Mouse (Mus musculus) stomach, embryonic 15.5 days (tissue): ENCODE data around the gene Olfr1373. TPM values are rescaled to one million over a fixed set of nuclear protein-coding genes. Genes with fewer than 3 reads are reported as not detected.
A peak's percentile ranks its signal among the peaks of the same experiment; 100 is the strongest.
"Not testable (repeated sequence)": the region's sequence is repeated elsewhere in the genome, so short reads cannot be mapped to it uniquely, and the experiment has no call there.

Experiments used
- ATAC-seq: fragments of 200-750 bp; cut with Nextera tagmentation; 2 replicates; pipeline ENCODE4 v1.8.0; 2017; ENCODE audit warnings: low read depth, moderate number of reproducible peaks, moderate TSS enrichment; ENCODE audit not compliant: insufficient read depth, low FRiP score
- H3K27ac ChIP-seq: fragments of 300-500 bp; sonication (generic); 2 replicates; pipeline ENCODE4 v1.5.1; 2015; ENCODE audit warnings: mild to moderate bottlenecking, inconsistent platforms
- H3K27me3 ChIP-seq: fragments of 300-500 bp; sonication (generic); replicated peaks from 2 replicates; pipeline ENCODE4 v1.6.1; 2015; ENCODE audit warnings: inconsistent platforms
- H3K36me3 ChIP-seq: fragments of 300-500 bp; sonication (generic); 2 replicates; pipeline ENCODE4 v1.6.1; 2015; ENCODE audit warnings: inconsistent platforms
- H3K4me1 ChIP-seq: fragments of 300-500 bp; sonication (generic); 2 replicates; pipeline ENCODE4 v1.6.1; 2015; ENCODE audit warnings: inconsistent platforms
- H3K4me2 ChIP-seq: fragments of 300-500 bp; sonication (generic); 2 replicates; pipeline ENCODE4 v1.6.1; 2015; ENCODE audit warnings: mild to moderate bottlenecking, inconsistent platforms
- H3K4me3 ChIP-seq: fragments of 300-500 bp; sonication (generic); replicated peaks from 2 replicates; pipeline ENCODE4 v1.5.1; 2015; ENCODE audit warnings: inconsistent platforms
- H3K9ac ChIP-seq: fragments of 300-500 bp; sonication (generic); 2 replicates; pipeline ENCODE4 v1.6.1; 2015; ENCODE audit warnings: inconsistent platforms
- H3K9me3 ChIP-seq: fragments of 300-500 bp; sonication (generic); 2 replicates; pipeline ENCODE4 v1.6.1; 2016; ENCODE audit warnings: inconsistent platforms
- WGBS: fragments of 180-500 bp; shearing (Covaris S2); methylation state at CpG from one replicate; pipeline ENCODE4 v1.1.7; 2015; 5-methylcytosine and 5-hydroxymethylcytosine counted together
- polyA plus RNA-seq: library from polyadenylated mRNA; unstranded; fragments of >200 nt; fragmentation: Nextera tagmentation; extraction: Ambion mirVana; gene quantifications from 2 replicates; pipeline ENCODE4 v1.2.1, GENCODE M21; 2015

Olfr1373 gene
- not detected in 2 replicates for polyA plus RNA-seq

GRCm38 (mm10) chr11:52145428-52145827 lies at the start of gene Olfr1373:
TSS of gene Olfr1373 (minus strand) at chr11:52145528.
- not testable (repeated sequence) for H3K36me3 ChIP-seq, H3K9me3 ChIP-seq, H3K4me3 ChIP-seq, H3K27ac ChIP-seq, H3K4me1 ChIP-seq, H3K9ac ChIP-seq, H3K4me2 ChIP-seq, ATAC-seq, H3K27me3 ChIP-seq
- 94% methylated on average over 1 of the region's 1 CpGs for WGBS

- H3K27me3 ChIP-seq, H3K4me2 ChIP-seq, H3K9me3 ChIP-seq, ATAC-seq, H3K4me1 ChIP-seq, H3K9ac ChIP-seq, H3K36me3 ChIP-seq, H3K27ac ChIP-seq, H3K4me3 ChIP-seq: not testable (repeated sequence)
- 84% methylated on average over 4 of the region's 4 CpGs for WGBS
Observed at GRCm38 (mm10) chr11:52180651-52181050, 35.3 kb upstream of the Olfr1373 start.

GRCm38 (mm10) chr11:52179897-52180296 lies 34.6 kb upstream of the Olfr1373 start:
- not testable (repeated sequence) for H3K9ac ChIP-seq, ATAC-seq, H3K4me3 ChIP-seq, H3K36me3 ChIP-seq, H3K27ac ChIP-seq, H3K27me3 ChIP-seq, H3K4me2 ChIP-seq, H3K9me3 ChIP-seq, H3K4me1 ChIP-seq
- WGBS: 58% methylated on average over 2 of the region's 3 CpGs

GRCm38 (mm10) chr11:52168461-52168860 lies 23.1 kb upstream of the Olfr1373 start:
- ATAC-seq: no peak
- Histone ChIP-seq H3K4me2 (peak overlapping the region; percentile 91), H3K9me3 (no peaks in the 10 kb centered on the region), H3K4me3 (peak overlapping the region; percentile 53), H3K36me3 (no peaks in the 10 kb centered on the region), H3K27ac (no peak overlapping the region), H3K27me3 (peaks cover 5% of the 10 kb centered on the region; the same call in 1 of the 2 replicates), H3K4me1 (peaks cover 5% of the 10 kb centered on the region), H3K9ac (no peak overlapping the region)
- WGBS: 9% methylated on average over 12 of the region's 12 CpGs

GRCm38 (mm10) chr11:52167901-52168302 lies 22.6 kb upstream of the Olfr1373 start:
- not testable (repeated sequence) for H3K27me3 ChIP-seq, H3K27ac ChIP-seq, H3K9me3 ChIP-seq, H3K36me3 ChIP-seq, H3K9ac ChIP-seq, H3K4me1 ChIP-seq
- peak overlapping the region; percentile 91 for H3K4me2 ChIP-seq
- H3K4me3 ChIP-seq: peak overlapping the region; percentile 53
- WGBS: under 1% methylated on average over 36 of the region's 42 CpGs
- ATAC-seq: peak; percentile 85

- WGBS: 2% methylated on average over 21 of the region's 21 CpGs
- H3K27me3 ChIP-seq: peaks cover 5% of the 10 kb centered on the region; the same call in 1 of the 2 replicates
Observed at GRCm38 (mm10) chr11:52167126-52167525, 21.8 kb upstream of the Olfr1373 start.

GRCm38 (mm10) chr11:52163926-52164325 lies 18.6 kb upstream of the Olfr1373 start:
- ATAC-seq: no peak
- H3K9ac ChIP-seq: no peak overlapping the region
- H3K36me3 ChIP-seq: no peaks in the 10 kb centered on the region
- no peaks in the 10 kb centered on the region for H3K9me3 ChIP-seq
- H3K4me1 ChIP-seq: peaks cover 5% of the 10 kb centered on the region
- no peak overlapping the region for H3K27ac ChIP-seq
- 34% methylated on average over 10 of the region's 10 CpGs for WGBS
- no peak overlapping the region for H3K4me2 ChIP-seq
- H3K4me3 ChIP-seq: no peak overlapping the region
- H3K27me3 ChIP-seq: peaks cover 5% of the 10 kb centered on the region; the same call in 1 of the 2 replicates

More at GRCm38 (mm10) chr11:52167126-52167525, 21.8 kb upstream of the Olfr1373 start:
- peak overlapping the region; percentile 53 for H3K4me3 ChIP-seq
- peak overlapping the region; percentile 91 for H3K4me2 ChIP-seq
- H3K9ac ChIP-seq: no peak overlapping the region
- H3K4me1 ChIP-seq: peaks cover 5% of the 10 kb centered on the region
- no peak for ATAC-seq
- no peaks in the 10 kb centered on the region for H3K9me3 ChIP-seq
- H3K36me3 ChIP-seq: no peaks in the 10 kb centered on the region
- no peak overlapping the region for H3K27ac ChIP-seq

- not testable (repeated sequence) for H3K27ac ChIP-seq, H3K27me3 ChIP-seq, H3K4me3 ChIP-seq, H3K9ac ChIP-seq, H3K4me1 ChIP-seq, H3K9me3 ChIP-seq, H3K36me3 ChIP-seq, H3K4me2 ChIP-seq
- ATAC-seq: peak; percentile 68
- 33% methylated on average over 4 of the region's 4 CpGs for WGBS
Observed at GRCm38 (mm10) chr11:52143675-52144074, 1.7 kb downstream of the Olfr1373 start.

GRCm38 (mm10) chr11:52130451-52131068 lies 14.8 kb downstream of the Olfr1373 start:
- WGBS: 77% methylated on average over 7 of the region's 7 CpGs
- no peaks in the 10 kb centered on the region for H3K9me3 ChIP-seq
- H3K27ac ChIP-seq: no peak overlapping the region
- H3K9ac ChIP-seq: no peak overlapping the region
- no peak for ATAC-seq
- H3K4me2 ChIP-seq: no peak overlapping the region
- no peaks in the 10 kb centered on the region for H3K27me3 ChIP-seq
- 0 out of 2 replicates have a peak, but pooled peaks cover 6% of the 10 kb centered on the region for H3K36me3 ChIP-seq
- H3K4me3 ChIP-seq: no peak overlapping the region
- no peaks in the 10 kb centered on the region for H3K4me1 ChIP-seq

GRCm38 (mm10) chr11:52129621-52130450 lies 15.5 kb downstream of the Olfr1373 start:
- 73% methylated on average over 10 of the region's 10 CpGs for WGBS
- no peak overlapping the region for H3K9ac ChIP-seq
- H3K36me3 ChIP-seq: 0 out of 2 replicates have a peak, but pooled peaks cover 6% of the 10 kb centered on the region
- no peak overlapping the region for H3K4me3 ChIP-seq
- H3K4me1 ChIP-seq: no peaks in the 10 kb centered on the region
- H3K4me2 ChIP-seq: no peak overlapping the region
- H3K27ac ChIP-seq: no peak overlapping the region
- ATAC-seq: no peak
- no peaks in the 10 kb centered on the region for H3K9me3 ChIP-seq
- H3K27me3 ChIP-seq: no peaks in the 10 kb centered on the region

- 26% methylated on average over 3 of the region's 3 CpGs for WGBS
Observed at GRCm38 (mm10) chr11:52129171-52129570, 16.2 kb downstream of the Olfr1373 start.

More at GRCm38 (mm10) chr11:52129171-52129570, 16.2 kb downstream of the Olfr1373 start:
- Histone ChIP-seq H3K9me3 (no peaks in the 10 kb centered on the region), H3K4me1 (no peaks in the 10 kb centered on the region), H3K9ac (no peak overlapping the region), H3K4me3 (no peak overlapping the region), H3K4me2 (no peak overlapping the region), H3K27ac (no peak overlapping the region), H3K36me3 (peaks cover 12% of the 10 kb centered on the region; the same call in 1 of the 2 replicates), H3K27me3 (no peaks in the 10 kb centered on the region)
- no peak for ATAC-seq
